Mouse (Mus musculus): Measurements from ENCODE around the gene Dmrtb1.

- no peak for TF ChIP-seq CTCF (IDR thresholded peaks at IDR 0.05; ENCODE audit: low read depth)
- TF ChIP-seq EP300 (IDR thresholded peaks at IDR 0.05; ENCODE audit: low read depth), result no peak
These were observed 2.8 kb downstream of the Dmrtb1 start for GRCm38 (mm10) chr4:107681099-107681849.

Measured in liver, postnatal 0 days (tissue).